Mouse (Mus musculus) frontal cortex, postnatal 36 days (tissue): Measurements from ENCODE around the gene Traip.
A peak's percentile ranks its signal among the peaks of the same experiment; 100 is the strongest.

ENCODE experiments used
- DNase-seq, 2 experiments: peaks; one replicate each; pipeline ENCODE4 v3.0.0; 2022; ENCODE audit warnings: low spot score in 2 of 2

The Traip gene

GRCm38 (mm10) chr9:107949922-107950235 is at the start of gene Traip:
Gene Traip, plus strand, starts transcription at chr9:107950136.
- DNase-seq: no peak

DNA sequence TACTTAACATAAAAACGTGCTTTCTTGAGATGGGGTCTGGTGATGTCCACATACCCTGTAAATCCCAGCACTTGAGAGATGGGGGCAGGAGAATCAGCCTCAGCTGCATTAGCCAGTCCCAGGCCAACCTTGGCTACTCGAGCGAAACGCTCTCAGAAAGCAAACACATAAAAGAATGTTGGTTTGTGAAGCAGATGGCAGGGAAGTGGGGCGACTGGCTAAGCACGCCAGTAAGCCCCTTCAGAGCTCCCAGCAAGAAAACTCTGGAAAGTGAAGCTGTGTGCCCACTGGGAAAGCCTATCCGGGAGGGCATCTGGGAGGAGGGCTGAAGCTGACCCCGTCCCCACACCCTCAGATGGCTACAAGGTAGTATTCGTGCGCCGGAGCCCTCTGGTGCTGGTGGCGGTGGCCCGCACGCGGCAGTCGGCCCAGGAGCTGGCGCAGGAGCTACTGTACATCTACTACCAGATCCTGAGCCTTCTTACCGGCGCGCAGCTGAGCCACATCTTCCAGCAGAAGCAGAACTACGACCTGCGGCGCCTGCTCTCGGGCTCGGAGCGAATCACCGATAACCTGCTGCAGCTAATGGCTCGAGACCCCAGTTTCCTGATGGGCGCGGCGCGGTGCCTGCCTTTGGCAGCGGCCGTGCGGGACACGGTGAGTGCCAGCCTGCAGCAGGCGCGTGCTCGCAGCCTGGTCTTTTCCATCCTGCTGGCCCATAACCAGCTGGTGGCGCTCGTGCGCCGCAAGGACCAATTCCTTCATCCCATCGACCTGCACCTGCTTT is 48.9 kb upstream of the Traip start:
- DNase-seq: peak; percentile 83 to 88

- DNase-seq: no peak
Measured at GRCm38 (mm10) chr9:107901627-107901914, 48.4 kb upstream of the Traip start.

- peak; percentile 89 to 92 for DNase-seq
Measured at GRCm38 (mm10) chr9:107904726-107905125, 45.2 kb upstream of the Traip start.

GRCm38 (mm10) chr9:107906252-107906966 is 43.5 kb upstream of the Traip start, which contains the start of gene Mst1r:
Gene Mst1r, plus strand, starts transcription at chr9:107906873.
- no peak for DNase-seq

GRCm38 (mm10) chr9:107906967-107907800 is 42.8 kb upstream of the Traip start:
- DNase-seq: no peak

DNA sequence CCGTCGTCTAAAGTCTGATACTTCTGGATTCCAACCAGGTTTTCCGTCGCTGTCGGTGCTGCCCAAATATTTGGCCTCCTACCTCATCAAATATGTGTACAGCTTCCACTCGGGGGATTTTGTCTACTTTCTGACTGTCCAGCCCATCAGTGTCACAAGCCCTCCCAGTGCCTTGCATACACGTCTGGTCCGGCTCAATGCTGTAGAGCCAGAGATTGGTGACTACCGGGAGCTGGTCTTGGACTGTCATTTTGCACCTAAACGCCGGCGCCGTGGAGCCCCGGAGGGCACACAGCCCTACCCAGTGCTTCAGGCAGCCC is 42.2 kb upstream of the Traip start:
- no peak for DNase-seq

- no peak for DNase-seq
Measured at GRCm38 (mm10) chr9:107908410-107909158, 41.4 kb upstream of the Traip start.

DNA sequence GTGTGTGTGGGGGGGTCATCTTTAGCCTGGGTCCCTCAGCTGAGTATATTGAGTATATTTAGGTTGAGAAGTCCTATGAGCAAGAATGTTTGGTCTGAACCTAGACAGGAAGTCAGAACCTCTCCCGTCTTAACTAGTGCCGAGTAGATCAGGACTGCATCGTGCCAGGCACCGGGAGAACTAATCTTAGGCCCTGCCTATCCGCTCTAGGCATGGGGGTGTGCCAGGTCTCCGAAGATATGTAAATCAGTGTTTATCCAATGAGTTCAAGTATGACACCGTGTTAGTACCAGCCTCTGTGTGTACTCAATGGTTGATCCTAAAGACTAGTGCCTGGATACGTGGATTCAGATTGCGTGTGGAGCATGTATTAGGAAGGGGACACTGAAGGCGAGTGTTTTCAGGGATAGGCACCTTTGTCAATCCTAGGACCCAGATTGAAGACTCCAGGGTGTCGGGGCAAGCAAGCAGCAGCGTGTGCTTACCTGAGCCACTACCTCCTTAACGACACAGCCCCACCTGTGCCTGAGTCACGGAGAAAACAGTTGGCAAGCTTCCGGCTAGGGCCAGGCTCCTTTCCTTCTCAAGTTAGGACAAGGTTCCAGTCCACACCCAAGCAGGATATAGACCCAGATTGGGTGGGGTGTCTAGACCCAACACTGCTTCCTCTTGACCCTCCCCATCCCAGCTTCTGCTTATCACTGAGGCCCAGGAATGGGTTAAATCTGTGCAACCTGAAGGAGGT is 39.7 kb upstream of the Traip start:
- DNase-seq: no peak

- no peak for DNase-seq
Measured at GRCm38 (mm10) chr9:107914764-107915420, 35.0 kb upstream of the Traip start.

DNA sequence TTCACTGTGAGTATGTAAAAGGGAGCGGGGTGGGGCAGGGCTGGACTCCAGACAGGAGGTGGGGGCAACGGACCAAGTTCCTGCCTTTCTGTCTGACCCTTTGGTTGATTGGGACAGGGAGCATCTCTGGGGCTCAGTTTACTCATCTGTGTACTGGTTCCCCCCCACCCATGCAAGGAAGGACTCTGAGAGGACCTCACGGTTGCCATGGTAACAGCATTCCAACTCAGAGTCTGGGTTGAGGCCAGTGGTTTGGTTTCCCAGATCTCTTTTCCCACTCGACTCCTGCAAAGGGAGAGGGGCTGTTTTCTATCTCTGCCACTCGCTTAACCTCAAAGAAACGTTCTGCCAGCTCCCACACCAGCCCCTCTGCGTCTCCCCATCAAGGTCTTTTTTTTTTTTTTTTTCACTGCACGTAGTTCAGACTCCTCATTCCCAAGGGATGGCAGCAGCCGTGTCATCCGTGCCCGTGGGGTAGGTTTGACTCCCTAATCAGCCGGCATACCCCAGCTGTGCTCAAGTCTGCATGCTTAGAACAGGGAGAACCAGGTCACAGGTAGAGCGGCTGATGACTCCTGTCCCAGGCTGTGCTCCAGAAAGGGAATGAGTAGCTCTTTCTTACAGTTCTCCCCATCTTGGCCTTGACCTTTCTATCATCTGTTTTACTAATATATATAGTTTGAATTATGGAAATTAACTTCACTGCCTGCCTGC is 31.9 kb upstream of the Traip start:
- no peak for DNase-seq

DNA sequence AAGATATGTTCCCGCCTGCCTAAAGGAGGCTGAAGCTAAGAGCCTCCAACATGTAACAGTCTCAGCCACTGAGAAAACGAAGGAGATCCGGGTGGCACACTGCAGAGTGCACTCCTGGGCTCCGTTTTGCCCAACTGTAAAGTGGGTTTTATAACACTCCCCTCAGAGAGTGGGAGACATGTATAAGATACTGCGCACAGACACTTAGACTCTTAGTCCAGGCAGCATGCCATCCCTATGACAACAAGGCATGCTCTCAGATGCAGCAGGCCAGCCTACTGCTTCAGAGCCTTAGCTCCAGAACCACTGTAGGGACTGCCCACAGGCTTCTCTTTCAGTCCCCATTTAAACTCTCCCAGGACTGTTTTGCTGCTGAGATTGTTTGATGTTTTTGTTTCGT is 31.1 kb upstream of the Traip start:
- no peak for DNase-seq

GRCm38 (mm10) chr9:107919441-107919840 is 30.5 kb upstream of the Traip start:
- DNase-seq: no peak

DNA sequence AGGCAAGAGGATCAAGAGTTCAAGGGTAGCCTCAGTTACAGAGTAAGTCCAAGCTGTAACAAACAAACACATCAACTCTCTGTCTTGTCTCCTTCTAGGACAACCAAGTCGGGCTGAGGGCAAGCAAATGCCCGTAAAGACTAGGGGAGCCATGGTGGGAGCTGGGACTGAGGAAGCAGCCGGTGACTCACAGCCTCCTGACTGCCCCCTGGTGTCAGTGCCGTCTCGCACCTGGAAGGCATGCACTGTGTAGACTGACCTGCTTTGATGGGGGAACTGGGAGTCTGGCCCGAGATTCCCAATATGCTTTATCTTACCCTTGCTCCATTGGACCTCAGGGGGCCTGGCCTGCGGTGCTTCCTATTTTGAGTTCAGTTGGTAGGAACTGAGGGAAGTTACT is 26.9 kb upstream of the Traip start:
- DNase-seq: no peak

- no peak for DNase-seq
Measured at GRCm38 (mm10) chr9:107923956-107924355, 26.0 kb upstream of the Traip start.

DNA sequence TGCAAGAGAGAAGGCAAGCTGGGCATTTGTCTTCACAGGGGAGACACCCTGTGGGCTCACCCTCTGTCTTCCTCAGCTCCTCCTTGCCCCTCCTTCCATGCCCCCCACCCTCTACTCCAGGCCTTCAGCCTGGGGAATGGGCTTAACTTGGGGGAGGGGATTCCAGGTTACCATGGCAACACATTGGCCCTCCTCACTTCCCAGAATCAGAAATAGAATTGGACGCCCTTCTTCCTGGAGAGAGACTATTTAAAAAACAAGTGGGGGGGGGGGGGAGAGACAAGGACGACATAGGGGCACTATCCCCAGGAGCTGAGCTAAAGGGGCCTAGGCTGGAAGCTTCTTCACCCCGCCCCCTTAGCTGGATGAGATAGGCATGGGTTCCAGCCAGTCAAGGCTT is 24.7 kb upstream of the Traip start:
- DNase-seq: no peak

GRCm38 (mm10) chr9:107926920-107927420 is 23.0 kb upstream of the Traip start:
- DNase-seq: no peak

- no peak for DNase-seq
Measured at GRCm38 (mm10) chr9:107927749-107928148, 22.2 kb upstream of the Traip start.

DNA sequence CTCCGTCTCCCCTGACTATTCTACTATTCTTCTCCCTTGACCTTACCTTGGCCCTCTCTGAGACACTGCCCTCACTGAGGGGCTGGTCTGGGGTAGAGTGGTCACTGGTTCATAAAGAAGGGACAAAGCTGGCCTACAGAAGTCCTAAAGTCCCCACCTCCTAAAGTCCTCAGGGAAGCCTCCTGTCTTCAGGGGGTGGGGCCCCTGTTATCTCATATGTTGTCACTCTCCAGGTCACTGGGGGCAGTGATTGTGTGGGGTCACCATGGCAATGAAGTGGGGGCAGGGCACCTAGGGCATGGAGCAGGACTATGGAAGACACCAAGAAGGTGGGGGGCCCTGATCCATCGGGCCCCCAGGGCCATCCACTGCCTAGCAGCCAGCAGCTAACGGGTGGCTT is 21.8 kb upstream of the Traip start, which contains the start of gene Actl11:
Actl11 (plus strand) TSS at position 301 of the 400 bp plus-strand sequence.
- no peak for DNase-seq

DNA sequence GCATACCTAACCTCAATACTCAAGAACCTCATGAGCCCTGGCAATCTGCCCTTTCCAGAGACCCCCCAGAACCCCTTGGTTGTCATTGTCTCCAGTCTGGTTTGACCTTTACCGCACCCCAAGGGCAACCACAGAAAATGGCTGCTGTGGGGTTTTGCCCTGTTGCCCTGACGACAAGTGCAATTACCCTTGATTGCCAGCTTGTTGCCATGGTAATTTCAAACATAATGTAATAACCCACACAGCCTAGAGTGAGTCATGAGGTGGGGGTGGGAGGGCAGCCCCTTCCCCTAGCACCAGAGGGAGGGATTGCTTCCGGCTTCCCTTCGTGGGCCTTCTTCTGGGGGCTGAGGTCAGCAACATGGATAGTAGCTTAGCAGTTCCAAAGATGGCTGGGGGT is 17.7 kb upstream of the Traip start:
- DNase-seq: no peak
